Mouse (Mus musculus): Measurements from ENCODE around the gene Tle4.
"Not testable (repeated sequence)": the region's sequence is repeated elsewhere in the genome, so short reads cannot be mapped to it uniquely, and the experiment has no call there.

The Tle4 gene

GRCm38 (mm10) chr19:14597917-14598689 is at the start of gene Tle4:
TSS of gene Tle4 (minus strand) at chr19:14598051.
- peak; percentile 93 for ATAC-seq (ENCODE audit: low TSS enrichment)

- no peak for ATAC-seq (ENCODE audit: low TSS enrichment)
Observed at GRCm38 (mm10) chr19:14645666-14646065, 47.8 kb upstream of the Tle4 start.

GRCm38 (mm10) chr19:14644756-14645155 is 46.9 kb upstream of the Tle4 start:
- no peak for ATAC-seq (ENCODE audit: low TSS enrichment)

- ATAC-seq (ENCODE audit: low TSS enrichment), result not testable (repeated sequence)
Observed at GRCm38 (mm10) chr19:14643091-14643490, 45.2 kb upstream of the Tle4 start.

- no peak for ATAC-seq (ENCODE audit: low TSS enrichment)
Observed at GRCm38 (mm10) chr19:14642663-14643062, 44.8 kb upstream of the Tle4 start.

GRCm38 (mm10) chr19:14635213-14635928 is 37.5 kb upstream of the Tle4 start:
- ATAC-seq (ENCODE audit: low TSS enrichment), result peak; percentile 94

GRCm38 (mm10) chr19:14623355-14623754 is 25.5 kb upstream of the Tle4 start:
- ATAC-seq (ENCODE audit: low TSS enrichment), result no peak

- peak; percentile 100 for ATAC-seq (ENCODE audit: low TSS enrichment)
Observed at GRCm38 (mm10) chr19:14620534-14620933, 22.7 kb upstream of the Tle4 start.

- no peak for ATAC-seq (ENCODE audit: low TSS enrichment)
Observed at GRCm38 (mm10) chr19:14619814-14620213, 22.0 kb upstream of the Tle4 start.

- no peak for ATAC-seq (ENCODE audit: low TSS enrichment)
Observed at GRCm38 (mm10) chr19:14614816-14615215, 17.0 kb upstream of the Tle4 start.

GRCm38 (mm10) chr19:14610542-14611317 is 12.9 kb upstream of the Tle4 start:
- ATAC-seq (ENCODE audit: low TSS enrichment), result no peak

- ATAC-seq (ENCODE audit: low TSS enrichment), result no peak
Observed at GRCm38 (mm10) chr19:14600841-14601240, 3.0 kb upstream of the Tle4 start.

GRCm38 (mm10) chr19:14600354-14600753 is 2.5 kb upstream of the Tle4 start:
- ATAC-seq (ENCODE audit: low TSS enrichment), result no peak

- ATAC-seq (ENCODE audit: low TSS enrichment), result no peak
Observed at GRCm38 (mm10) chr19:14599851-14600251, 2.0 kb upstream of the Tle4 start.

- peak; percentile 28 for ATAC-seq (ENCODE audit: low TSS enrichment)
Observed at GRCm38 (mm10) chr19:14598690-14599288, 938 bp upstream of the Tle4 start.

GRCm38 (mm10) chr19:14596941-14597916 is 622 bp downstream of the Tle4 start:
- ATAC-seq (ENCODE audit: low TSS enrichment), result peak; percentile 11

- ATAC-seq (ENCODE audit: low TSS enrichment), result no peak
Observed at GRCm38 (mm10) chr19:14596358-14596940, 1.4 kb downstream of the Tle4 start.

- no peak for ATAC-seq (ENCODE audit: low TSS enrichment)
Observed at GRCm38 (mm10) chr19:14595390-14595997, 2.4 kb downstream of the Tle4 start.

GRCm38 (mm10) chr19:14594537-14594936 is 3.3 kb downstream of the Tle4 start:
- no peak for ATAC-seq (ENCODE audit: low TSS enrichment)
